Mouse (Mus musculus) intestine, postnatal 0 days (tissue): ENCODE data around the gene Tnf. TPM values are rescaled to one million over a fixed set of nuclear protein-coding genes. Genes with fewer than 3 reads are reported as not detected.

Experiments
- ATAC-seq: fragments of 200-750 bp; cut with Nextera tagmentation; 2 replicates; pipeline ENCODE4 v1.8.0; 2017; ENCODE audit warnings: mild to moderate bottlenecking, moderate TSS enrichment, moderate library complexity
- H3K27ac ChIP-seq: fragments of 300-500 bp; sonication (generic); 2 replicates; pipeline ENCODE4 v1.5.1; 2014; ENCODE audit warnings: mild to moderate bottlenecking, low read depth, low read length, moderate library complexity
- H3K27me3 ChIP-seq: fragments of 300-500 bp; sonication (generic); replicated peaks from 2 replicates; pipeline ENCODE4 v1.6.1; 2014; ENCODE audit warnings: low read length, mixed read lengths; ENCODE audit not compliant: control insufficient read depth, insufficient read depth
- H3K36me3 ChIP-seq: fragments of 300-500 bp; sonication (generic); 2 replicates; pipeline ENCODE4 v1.6.1; 2014; ENCODE audit warnings: mild to moderate bottlenecking, moderate library complexity; ENCODE audit not compliant: control insufficient read depth, insufficient read depth
- H3K4me1 ChIP-seq: fragments of 300-500 bp; sonication (generic); replicated peaks from 2 replicates; pipeline ENCODE4 v1.6.1; 2014; ENCODE audit warnings: antibody characterized with exemption, low read length, mixed read lengths; ENCODE audit not compliant: control insufficient read depth, insufficient read depth
- H3K4me2 ChIP-seq: fragments of 300-500 bp; sonication (generic); replicated peaks from 2 replicates; pipeline ENCODE4 v1.6.1; 2014; ENCODE audit warnings: low read depth, mild to moderate bottlenecking, moderate library complexity
- H3K4me3 ChIP-seq: fragments of 300-500 bp; sonication (generic); 2 replicates; pipeline ENCODE4 v1.5.1; 2014; ENCODE audit warnings: low read depth, low read length
- H3K9ac ChIP-seq: fragments of 300-500 bp; sonication (generic); 2 replicates; pipeline ENCODE4 v1.6.1; 2014; ENCODE audit warnings: mild to moderate bottlenecking, low read depth, low read length
- H3K9me3 ChIP-seq: fragments of 300-500 bp; sonication (generic); 2 replicates; pipeline ENCODE4 v1.6.1; 2016; ENCODE audit warnings: mixed run types; ENCODE audit not compliant: control insufficient read depth
- CTCF ChIP-seq: sonication (generic); IDR thresholded peaks from 2 replicates; pipeline ENCODE4 v1.5.1; 2016; ENCODE audit warnings: low read depth, mild to moderate bottlenecking, control low read depth, antibody characterized with exemption, moderate library complexity
- WGBS: fragments of 180-500 bp; shearing (Covaris S2); extraction: QIAGEN DNeasy Blood & Tissue Kit; methylation state at CpG from one replicate; pipeline ENCODE4 v1.1.7; 2014; 5-methylcytosine and 5-hydroxymethylcytosine counted together
- polyA plus RNA-seq: library from polyadenylated mRNA; unstranded; fragments of >200 nt; fragmentation: Nextera tagmentation; extraction: Ambion mirVana; gene quantifications from 2 replicates; pipeline ENCODE4 v1.2.1, GENCODE M21; 2015

Gene Tnf
- polyA plus RNA-seq, 1 experiment from 2014 or later = 0.27 TPM

GRCm38 (mm10) chr17:35159638-35160037 lies 42.2 kb downstream of the Tnf start:
- no peak for ATAC-seq
- H3K27ac ChIP-seq = no peak overlapping the region
- peaks cover 76% of the 10 kb centered on the region for H3K36me3 ChIP-seq
- H3K9me3 ChIP-seq = no peaks in the 10 kb centered on the region
- no peak overlapping the region for H3K9ac ChIP-seq
- H3K27me3 ChIP-seq = no peaks in the 10 kb centered on the region
- peaks cover 4% of the 10 kb centered on the region; the same call in 1 of the 2 replicates for H3K4me1 ChIP-seq
- H3K4me3 ChIP-seq = no peak overlapping the region
- H3K4me2 ChIP-seq = no peak overlapping the region
- WGBS = 90% methylated on average over 7 of the region's 7 CpGs
- no peak for TF ChIP-seq CTCF

- TF ChIP-seq CTCF = no peak
- Histone ChIP-seq H3K4me1 (peaks cover 4% of the 10 kb centered on the region; the same call in 1 of the 2 replicates), H3K4me2 (no peak overlapping the region), H3K36me3 (peaks cover 82% of the 10 kb centered on the region), H3K9ac (no peak overlapping the region), H3K27ac (no peak overlapping the region), H3K4me3 (no peak overlapping the region), H3K27me3 (no peaks in the 10 kb centered on the region), H3K9me3 (no peaks in the 10 kb centered on the region)
- 92% methylated on average over 16 of the region's 16 CpGs for WGBS
- no peak for ATAC-seq
Measured at GRCm38 (mm10) chr17:35158850-35159593, 42.8 kb downstream of the Tnf start.

- Histone ChIP-seq H3K4me1 (no peaks in the 10 kb centered on the region; the same call in 1 of the 2 replicates), H3K9me3 (no peaks in the 10 kb centered on the region), H3K4me2 (no peak overlapping the region), H3K36me3 (peaks cover 96% of the 10 kb centered on the region), H3K9ac (no peak overlapping the region), H3K4me3 (no peak overlapping the region), H3K27me3 (no peaks in the 10 kb centered on the region), H3K27ac (no peak overlapping the region)
- ATAC-seq = no peak
- WGBS = 84% methylated on average over 8 of the region's 8 CpGs
- no peak for TF ChIP-seq CTCF
Measured at GRCm38 (mm10) chr17:35157661-35158175, 44.1 kb downstream of the Tnf start.

GRCm38 (mm10) chr17:35157254-35157653 lies 44.6 kb downstream of the Tnf start:
- H3K4me1 ChIP-seq = no peaks in the 10 kb centered on the region
- no peak overlapping the region for H3K4me2 ChIP-seq
- 92% methylated on average over 8 of the region's 8 CpGs for whole genome bisulfite sequencing
- ATAC-seq = no peak
- peaks cover 100% of the 10 kb centered on the region for H3K36me3 ChIP-seq
- no peak overlapping the region for H3K27ac ChIP-seq
- H3K4me3 ChIP-seq = no peak overlapping the region
- no peak for TF ChIP-seq CTCF
- H3K9ac ChIP-seq = no peak overlapping the region
- no peaks in the 10 kb centered on the region for H3K9me3 ChIP-seq
- no peaks in the 10 kb centered on the region for H3K27me3 ChIP-seq

- Histone ChIP-seq H3K27me3 (no peaks in the 10 kb centered on the region), H3K9me3 (no peaks in the 10 kb centered on the region), H3K4me1 (no peaks in the 10 kb centered on the region), H3K4me2 (no peak overlapping the region), H3K4me3 (no peak overlapping the region), H3K27ac (no peak overlapping the region), H3K36me3 (peaks cover 99% of the 10 kb centered on the region), H3K9ac (no peak overlapping the region)
- no peak for TF ChIP-seq CTCF
- ATAC-seq = no peak
- WGBS = 86% methylated on average over 33 of the region's 33 CpGs
Measured at GRCm38 (mm10) chr17:35156461-35157200, 45.2 kb downstream of the Tnf start.

- no peak for TF ChIP-seq CTCF
- 91% methylated on average over 12 of the region's 12 CpGs for WGBS
Measured at GRCm38 (mm10) chr17:35155451-35155850, 46.4 kb downstream of the Tnf start.

More at GRCm38 (mm10) chr17:35155451-35155850, 46.4 kb downstream of the Tnf start:
- Histone ChIP-seq H3K9me3 (no peaks in the 10 kb centered on the region), H3K36me3 (peaks cover 97% of the 10 kb centered on the region), H3K27me3 (no peaks in the 10 kb centered on the region), H3K4me3 (no peak overlapping the region), H3K9ac (no peak overlapping the region), H3K4me2 (no peak overlapping the region), H3K4me1 (no peaks in the 10 kb centered on the region), H3K27ac (no peak overlapping the region)
- ATAC-seq = no peak
